Mouse (Mus musculus) spleen, postnatal 14 days (tissue): ENCODE measurements at regions not wholly inside any gene's neighbourhood (a gene's known extent, or its start where the extent isn't known, plus 50 kb on each side); places are given as distances from the start of the nearest gene placed in this dataset.

Experiments used
- DNase-seq, 2 experiments: peaks; one replicate each; pipeline ENCODE4 v3.0.0; 2021 to 2022; ENCODE audit warnings: low spot score in 2 of 2

DNA sequence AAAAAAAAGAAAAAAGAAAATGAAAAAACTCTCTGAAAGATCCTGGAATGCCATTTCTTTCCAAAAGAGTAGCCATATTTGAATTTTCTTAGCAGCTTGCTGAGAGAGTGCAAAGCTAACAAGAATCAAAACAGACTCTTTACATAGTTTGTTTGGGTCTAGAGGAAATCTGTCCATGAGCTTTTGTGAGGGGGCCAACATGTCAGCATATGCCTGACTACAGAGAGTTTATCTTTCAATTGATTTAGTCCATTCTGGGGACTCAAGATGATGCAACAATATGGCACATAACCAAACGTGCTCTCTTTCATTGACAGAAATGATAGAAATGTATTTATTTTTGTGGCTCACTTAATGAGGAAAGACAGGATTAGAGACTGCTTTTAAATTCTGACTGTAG, 822.8 kb upstream of the Acvr2a start:
- DNase-seq = no peak

DNA sequence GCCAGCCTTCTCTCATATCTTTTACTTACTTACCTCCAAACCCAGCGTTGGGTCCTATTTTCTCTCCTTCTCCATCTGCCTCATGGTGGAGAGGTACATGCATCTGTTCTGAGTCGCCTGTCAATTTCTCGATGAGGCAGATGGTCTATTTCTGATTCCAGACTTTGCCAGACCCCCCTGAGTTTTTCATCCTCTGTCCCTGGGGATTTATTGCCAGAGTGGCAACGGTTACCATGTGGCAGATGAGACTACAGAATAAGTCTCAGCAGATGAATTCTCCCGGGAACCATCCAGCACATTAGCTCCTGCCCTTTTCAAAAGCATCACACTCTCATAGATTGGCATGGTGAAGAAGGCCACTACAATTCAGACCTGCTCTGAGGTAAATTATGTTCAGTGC, 819.7 kb upstream of the Acvr2a start:
- no peak for DNase-seq

DNA sequence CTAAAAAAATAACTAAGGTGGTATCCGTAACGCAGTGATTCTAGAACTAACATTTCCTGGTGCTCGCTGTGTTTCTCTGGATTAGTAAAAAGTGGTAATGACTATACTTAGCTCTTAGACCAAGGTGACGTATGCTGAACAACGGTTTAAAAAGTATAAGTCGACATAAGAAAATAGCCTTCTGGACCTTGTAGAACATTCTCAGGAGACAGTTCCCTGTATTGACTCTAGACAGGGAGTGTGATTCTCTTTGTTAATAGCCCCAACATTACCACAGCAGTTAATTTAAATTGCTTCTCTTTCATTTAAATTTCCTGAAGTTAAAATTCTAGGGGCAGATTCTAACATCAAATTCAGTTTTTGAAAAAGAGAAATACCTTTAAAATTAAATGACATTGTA, 812.7 kb upstream of the Acvr2a start:
- DNase-seq = no peak

DNA sequence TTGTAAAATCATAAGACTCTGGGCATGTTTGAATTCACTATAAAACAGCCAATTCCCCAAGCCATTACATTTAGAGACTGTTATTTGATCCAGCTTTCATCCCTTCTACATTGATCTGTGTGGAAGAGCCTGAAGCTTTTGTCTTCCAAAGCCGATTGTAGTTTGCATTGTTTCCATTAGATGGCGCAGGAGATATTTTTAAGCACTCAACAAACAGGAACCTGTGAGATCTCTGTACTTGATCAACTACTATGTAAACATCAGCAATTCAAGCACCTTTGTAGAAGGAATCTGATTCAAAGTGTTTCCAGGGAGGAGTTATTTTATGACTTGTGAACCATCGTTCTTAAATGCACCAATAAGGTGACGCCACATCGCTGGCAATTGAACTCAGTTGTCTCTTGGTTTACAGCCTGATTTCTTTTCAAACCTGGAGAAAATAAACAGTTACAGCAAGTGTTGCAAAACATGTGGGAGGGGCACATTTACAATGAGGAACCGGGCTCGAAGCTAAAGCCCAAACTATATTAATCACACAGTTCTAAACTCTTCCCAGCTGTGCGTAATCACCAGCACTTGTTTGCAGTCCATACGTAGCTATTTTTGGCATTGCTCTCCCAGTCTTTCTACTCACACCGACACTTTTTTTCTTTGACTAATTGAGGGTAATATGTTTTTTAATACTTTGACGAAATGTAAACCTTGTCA, 812.0 kb upstream of the Acvr2a start:
- no peak for DNase-seq

DNA sequence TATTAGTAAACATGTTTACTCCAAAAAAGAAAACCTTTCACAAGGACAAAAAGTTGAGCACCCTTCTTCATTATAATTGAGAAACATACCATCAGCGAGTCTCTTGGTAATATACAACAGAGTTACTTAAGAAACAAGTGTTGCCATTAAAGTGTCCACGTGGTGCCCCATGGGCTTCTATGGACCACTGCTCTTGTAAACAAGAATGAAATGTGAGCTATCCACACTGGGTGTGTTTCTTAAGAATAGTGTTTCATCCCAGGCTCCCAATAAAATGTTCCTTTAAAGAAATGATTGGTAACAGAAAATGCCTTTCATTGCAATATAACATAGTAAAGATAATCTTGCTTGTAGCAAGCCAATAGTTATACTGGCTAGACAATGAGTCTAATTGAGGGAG, 803.6 kb upstream of the Acvr2a start:
- DNase-seq = no peak

DNA sequence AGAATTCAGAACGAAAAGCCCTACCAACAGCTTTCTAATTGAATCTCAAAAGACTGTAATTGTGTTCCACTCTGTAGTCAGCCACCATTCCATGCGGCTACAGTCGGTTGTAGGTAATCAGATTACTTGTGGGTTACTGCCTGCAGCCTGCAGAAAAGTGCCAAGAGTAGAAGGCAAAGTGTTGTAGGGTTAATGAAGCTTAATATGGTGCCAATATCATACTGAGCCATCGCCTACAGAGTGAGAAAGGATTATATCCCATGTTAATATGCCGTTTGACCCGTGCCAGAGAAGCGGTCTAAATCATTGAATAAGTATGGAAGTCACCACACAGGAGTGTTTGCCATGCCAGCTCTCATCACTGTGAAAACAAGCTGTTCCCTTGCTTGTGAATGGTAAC, 786.4 kb upstream of the Acvr2a start:
- DNase-seq = no peak

DNA sequence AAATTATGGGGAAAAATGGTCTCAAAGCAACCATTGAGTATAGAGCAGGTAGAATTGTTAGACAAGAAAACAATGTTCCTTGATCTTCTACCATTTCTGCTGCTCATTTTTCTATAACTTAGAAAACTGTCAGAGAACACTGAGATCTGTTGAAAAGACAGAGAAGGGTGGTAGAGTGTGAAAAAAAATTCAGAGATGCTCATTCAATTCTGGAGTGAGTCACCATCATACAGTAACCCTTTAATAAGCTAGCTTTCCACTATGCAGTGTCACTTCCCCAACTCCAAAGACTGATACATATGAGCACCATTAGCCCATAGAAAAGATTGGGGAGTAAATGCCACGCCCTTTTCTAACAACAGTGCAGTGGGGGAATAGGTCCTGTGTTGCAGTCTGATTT, 752.5 kb upstream of the Acvr2a start:
- DNase-seq = no peak

DNA sequence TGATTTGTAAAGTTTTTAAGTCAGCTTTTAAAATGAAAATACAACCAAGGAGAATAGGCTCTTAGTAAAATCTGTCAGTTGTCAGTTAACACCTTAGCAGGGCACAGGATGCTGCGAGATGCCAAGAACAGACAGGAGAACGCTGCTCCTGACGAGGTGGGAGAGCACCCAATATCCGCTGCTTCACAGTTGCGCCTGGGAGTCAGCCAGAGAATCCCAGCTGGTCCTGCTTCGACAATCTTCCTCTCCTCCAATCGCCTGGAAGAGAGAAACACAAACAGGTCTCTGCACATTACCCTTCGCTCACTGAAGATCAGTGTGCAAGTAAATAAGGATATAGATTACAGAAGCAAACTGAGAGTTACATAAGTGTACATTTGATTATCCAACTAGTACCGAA, 750.5 kb upstream of the Acvr2a start:
- DNase-seq = no peak

DNA sequence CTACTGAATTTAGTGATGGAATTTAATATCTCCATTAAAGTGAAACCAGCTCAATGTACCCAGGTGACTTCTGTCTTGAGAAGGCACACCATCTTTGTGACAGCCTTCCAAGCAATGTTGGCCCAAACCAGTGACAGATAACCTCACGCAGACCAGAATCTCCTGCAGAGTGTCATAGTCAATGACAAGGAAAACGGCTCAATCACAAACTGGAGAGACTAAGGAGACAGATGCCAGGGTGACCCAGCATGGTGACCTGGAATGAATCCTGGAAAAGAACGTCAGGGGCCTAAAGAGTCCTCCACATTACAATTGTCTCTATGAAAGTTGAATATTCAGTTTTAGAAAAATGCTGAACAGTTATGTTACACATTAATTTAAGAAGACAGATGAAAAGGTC, 748.7 kb upstream of the Acvr2a start:
- DNase-seq = no peak

DNA sequence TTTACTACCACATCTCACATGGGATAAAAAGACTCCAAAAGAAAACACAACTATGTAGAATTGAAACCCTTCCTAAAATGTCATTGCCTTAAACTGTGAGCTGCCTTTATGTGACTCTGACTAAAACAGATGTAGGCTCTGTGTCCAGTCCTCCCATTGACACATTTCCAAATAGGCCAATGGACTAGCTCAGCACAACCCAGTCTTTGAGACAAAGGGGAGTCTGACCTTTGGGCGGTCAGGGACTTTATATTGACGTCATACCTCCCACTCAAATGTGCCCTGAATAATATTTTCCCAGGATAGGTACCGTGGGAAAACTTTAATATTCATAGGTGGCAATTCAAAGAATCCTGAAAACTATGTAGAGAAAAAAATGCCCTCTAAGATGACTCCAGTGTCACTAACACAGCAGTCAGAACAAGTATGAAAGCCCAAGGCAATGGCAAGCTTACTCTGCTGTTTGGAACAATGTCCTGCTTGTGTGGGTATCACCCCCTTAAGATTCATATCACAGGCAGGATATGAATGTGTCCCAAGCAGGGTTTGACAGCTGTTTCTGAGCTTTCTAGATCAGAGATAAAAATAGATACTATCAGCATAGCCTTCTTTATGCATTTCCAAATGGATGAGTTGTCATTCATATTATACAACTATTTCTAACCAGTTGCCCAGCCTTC, 731.6 kb upstream of the Acvr2a start:
- no peak for DNase-seq

DNA sequence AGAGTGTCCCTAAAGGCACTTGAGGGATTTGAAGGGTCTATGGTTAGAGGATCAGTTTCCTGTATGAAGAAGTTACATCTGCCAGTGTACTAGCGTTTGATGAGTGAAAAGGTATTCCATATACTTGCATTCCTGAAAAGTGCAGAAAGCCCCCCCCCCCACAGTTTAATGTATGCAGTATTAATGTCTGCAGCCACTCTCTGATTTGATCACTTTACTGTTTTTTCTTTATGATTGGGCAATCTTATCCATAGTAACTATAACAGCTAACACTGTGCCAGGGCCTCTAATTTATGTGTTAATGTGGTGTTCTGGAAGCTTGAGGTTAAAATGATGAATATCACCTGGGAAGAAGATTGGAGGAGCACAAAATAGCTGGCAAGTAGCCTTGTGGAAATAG, 715.6 kb upstream of the Acvr2a start:
- no peak for DNase-seq

DNA sequence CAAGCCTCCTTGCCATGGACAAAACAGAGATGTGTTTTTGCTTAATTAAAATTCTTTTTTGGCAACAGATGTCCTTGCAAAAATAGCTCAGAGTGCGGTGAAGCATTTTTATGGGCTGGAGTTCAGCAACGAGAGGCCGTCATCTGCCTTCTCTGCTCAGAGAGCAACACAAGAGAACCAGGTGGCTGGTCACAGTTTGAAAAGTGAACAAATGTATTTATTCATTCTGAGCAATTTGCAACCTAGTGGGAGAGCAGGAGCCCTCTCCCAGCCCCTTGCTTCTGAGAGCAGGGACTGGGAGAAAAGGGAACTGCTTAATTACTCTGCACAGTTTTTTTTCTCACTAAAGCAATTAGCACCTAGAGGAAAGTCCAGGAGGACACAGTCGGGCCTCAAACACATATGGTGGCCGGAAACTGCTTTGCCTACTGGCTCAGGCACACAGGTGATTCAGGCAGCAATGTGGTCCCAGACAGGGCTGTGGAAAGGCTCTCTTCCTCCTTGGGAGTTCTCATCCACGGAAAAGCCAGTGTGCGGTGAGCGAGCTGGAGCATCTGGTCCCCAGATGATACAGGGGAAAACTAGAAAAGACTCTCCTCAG, 714.9 kb upstream of the Acvr2a start:
- no peak for DNase-seq

DNA sequence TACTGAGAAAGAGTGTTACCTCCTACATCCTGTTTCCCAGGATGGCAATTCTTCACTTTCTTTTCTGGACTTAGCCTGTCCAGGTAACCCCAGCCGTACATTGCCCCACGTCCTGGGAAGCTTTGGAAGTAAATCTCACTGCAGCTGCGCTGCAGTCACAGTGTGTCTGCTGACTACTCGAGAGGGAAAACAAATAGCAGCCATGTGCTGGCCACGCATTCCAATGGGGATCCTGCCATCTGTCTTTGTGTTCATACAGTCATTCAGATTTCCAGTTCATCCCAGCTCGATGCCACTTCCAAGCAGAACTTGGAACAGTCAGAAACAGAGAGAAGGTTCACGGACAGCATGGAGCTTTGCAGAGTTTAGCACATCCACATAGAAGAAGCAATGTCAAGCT, 690.2 kb upstream of the Acvr2a start:
- DNase-seq = no peak

DNA sequence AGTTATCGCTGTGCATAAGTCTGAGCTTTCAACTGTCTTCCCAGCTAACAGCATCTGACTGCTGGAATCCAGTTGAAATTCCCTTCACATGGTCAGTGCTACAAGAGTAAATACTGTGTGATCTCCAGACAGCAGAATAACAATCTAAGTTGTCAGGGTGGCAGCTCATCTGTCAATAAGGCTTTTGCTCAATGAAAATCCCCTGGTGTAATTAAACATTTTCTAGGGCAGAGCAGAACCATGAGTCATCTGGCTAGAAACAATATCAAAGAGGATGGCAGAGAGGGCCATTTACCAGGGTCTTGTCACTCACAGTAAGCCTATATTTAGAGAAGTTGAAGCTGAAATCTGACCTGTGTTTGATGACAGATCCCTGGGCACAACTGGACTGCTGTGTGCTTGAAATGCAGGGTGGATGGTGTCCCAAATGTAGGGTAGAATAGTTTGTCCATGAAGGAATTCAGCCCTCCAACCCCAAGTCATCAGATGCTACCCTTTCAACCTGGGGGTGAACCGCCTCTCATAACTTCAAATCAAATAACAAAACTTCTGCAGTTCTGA, 675.8 kb upstream of the Acvr2a start:
- no peak for DNase-seq

DNA sequence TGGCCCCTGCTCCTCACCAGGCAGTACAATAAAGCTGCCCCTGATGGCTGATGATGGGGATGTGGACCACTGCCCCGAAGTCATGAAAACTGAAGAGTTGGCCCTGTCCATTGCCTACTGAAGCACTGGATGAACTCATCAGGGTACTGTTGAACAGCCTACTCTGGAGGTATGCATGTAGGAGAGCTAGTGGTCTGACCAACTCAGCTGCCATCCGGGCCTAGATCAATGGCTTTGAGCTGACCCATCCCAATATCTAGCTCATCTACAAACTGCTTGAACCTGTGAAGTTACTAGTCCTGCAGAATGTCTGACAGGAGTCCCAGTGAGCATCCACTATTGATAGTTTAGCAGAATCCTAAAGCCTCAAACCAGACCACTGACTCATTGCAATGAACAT, 672.6 kb upstream of the Acvr2a start:
- no peak for DNase-seq

DNA sequence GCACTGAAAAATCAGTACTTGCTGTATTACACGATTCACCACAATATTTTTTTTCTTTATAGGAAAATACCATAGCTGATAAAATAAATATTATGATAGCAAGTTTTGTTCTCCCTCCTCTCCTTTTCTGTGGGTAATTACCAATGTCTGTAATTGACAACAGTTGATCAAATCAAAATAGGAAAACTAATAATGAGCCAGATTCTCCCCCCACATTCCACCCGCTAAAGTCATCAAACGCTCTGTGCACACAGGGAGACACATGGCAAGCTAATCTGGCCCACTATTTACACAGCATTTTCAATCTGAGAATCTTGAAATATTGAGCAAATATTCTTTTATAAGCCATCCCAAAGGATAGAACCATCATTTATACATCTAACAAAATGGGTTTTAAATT, 659.2 kb upstream of the Acvr2a start:
- DNase-seq = no peak

DNA sequence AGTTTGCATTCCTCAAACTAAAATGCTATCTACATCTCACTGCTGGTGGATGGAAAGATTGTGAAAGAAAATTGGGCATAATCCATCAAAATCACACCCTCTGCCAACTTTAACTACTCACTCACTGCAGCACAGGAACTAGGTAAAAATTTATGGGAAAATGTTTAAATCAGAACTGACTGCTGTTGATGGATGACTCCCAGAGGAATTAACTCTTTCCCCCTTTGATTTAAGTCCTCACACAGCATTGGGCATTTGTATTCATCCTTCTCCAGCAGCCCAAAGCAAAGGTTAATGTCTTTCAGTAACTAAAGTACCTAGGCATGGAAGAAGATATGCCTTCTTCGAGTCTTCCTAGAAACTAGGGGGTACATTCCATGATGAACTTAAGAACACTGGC, 641.3 kb upstream of the Acvr2a start:
- no peak for DNase-seq

DNA sequence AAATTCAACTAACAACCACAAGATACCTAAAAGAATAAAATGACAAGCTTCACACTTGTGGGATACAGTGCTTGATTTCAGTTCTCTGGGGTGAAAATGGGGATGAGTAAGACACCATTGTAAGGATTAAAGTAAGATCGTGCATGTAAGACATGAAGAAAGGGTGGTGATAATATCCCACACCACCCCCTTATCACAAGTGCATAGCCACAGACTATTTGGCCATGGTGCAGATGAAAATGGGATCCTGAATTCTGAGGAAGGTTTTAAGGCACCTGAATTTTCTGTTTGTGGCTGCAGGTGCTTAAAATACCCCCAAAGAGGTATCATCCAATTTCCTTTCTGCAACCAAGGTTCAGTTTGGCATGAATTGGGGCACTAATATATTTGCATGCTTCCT, 627.7 kb upstream of the Acvr2a start:
- no peak for DNase-seq

DNA sequence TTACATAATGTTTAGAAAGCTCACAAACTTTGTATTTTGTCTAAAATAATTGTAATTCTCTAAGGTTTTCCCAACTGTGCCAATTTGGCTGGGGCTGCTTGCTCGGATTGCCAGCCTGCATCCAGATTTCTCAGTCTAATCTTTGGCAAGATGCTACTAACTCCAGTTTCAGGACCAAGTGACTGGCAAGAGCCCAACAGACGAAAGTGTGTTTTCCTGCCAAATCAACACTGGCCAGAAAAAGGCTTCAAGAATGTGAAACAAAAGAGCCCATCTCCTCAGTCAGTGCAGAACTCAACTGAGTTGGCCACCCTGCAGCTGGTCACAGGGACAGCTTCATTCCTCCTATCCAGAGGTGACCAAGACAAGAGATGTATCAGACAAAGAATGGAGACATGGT, 627.3 kb upstream of the Acvr2a start:
- no peak for DNase-seq

DNA sequence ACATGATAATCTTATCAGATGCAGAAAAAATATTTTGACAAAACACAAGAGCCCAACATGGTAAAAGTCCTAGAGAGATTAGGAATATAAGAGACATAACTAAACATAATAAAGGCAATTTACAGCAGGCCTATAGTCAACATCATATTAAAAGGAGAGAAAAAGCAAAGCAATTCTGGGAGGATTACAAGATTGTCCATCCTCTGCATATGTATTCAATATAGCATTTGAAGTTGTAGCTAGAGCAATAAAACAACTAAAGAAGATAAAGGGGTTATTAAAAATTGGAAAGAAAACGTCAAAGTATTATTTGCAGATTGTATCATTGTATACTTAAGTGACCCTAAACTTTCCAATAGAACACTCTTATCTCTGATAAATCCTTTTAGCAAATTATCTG, 602.1 kb upstream of the Acvr2a start:
- no peak for DNase-seq

DNA sequence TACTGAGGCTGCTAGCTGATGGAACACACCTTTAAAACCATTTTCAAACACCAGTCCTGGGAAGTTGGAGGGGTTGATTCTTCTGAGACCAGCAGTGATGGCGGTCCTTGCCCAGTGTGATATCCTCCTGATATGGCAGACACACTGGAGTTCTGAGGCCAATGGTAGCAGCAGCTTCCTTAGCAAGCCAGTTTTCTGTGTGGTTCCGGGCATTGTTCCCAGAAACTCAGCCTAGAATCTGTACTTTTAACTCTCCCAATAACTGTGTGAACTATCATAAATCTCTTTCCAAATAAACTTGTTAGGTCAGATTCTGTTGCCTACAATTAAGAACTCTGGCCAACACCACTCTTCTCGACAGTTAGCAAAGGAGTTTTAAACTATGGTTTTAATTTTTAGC, 593.1 kb upstream of the Acvr2a start:
- no peak for DNase-seq

DNA sequence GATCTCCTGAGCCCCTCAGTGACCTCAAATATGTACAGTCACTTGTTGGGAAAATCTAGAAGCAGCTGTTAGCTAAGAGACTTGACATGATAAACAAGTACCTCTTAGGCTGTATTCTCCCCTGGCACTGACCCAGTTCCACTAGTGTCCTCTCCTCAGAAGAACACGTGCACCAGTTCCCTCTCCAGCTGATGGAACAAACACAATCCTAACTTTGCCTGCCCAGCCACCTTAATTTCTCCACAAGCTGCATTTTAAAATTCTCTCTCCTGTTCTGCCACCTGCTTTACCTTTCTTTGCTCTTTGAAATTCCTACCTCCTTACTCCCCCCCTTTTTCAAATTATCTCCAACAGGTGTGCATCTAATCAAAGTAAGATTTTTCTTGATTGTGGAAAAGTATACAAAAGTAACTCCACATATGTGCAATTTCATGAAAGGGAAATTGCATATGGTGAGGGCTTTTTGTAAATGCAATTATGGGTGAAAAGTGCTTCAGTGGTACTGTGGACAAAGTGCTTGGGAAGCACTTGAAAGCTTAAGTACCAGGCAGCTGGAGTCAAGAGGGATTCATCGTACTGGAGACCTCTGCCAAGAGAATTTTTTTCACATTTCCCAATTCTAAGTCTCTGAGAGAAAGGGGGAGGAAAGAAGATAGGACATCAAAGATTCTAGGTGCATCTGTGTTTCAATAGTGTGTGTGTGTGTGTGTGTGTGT, 590.7 kb upstream of the Acvr2a start:
- DNase-seq = no peak

DNA sequence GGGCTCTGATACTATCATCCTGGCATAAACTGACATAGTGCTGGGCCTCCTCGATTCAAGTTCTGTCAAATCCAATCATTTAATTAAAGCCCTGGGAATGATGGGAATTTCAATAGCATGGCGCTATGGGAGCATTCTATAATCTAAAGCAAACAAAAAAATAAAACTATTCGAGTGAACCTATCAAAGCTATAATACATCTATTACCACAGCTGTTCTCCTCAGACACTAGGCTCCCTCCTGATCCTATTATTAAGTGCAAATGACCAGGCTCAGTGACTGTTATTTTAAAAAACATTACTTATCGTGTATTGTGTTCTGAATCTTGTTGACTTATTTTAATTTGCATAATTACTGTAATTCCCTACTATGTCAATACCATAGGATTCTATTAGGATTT, 563.7 kb upstream of the Acvr2a start:
- DNase-seq = no peak
